Mouse (Mus musculus): ENCODE measurements around the gene Gdf10.

DNA sequence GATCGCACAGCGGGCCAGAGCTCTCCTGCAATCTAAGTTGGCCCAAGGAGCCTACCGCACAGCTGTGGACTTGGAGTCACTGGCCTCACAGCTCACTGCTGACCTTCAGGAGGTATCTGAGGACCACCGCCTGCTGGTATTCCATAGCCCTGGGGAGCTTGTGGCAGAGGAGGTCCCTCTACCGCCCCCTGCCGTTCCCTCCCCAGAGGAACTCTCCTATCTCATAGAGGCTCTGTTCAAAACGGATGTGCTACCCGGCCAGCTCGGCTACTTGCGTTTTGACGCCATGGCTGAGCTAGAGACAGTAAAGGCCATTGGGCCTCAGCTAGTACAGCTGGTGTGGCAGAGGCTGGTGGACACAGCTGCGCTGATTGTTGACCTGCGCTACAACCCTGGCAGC lies 32.7 kb downstream of the Gdf10 start:
- no peak for TF ChIP-seq CTCF (IDR thresholded peaks at IDR 0.05; ENCODE audit: insufficient read depth, low read length)
- TF ChIP-seq POLR2A (IDR thresholded peaks at IDR 0.05; ENCODE audit: borderline replicate concordance, extremely low read depth, low read depth, low read length) = no peak
